ENCODE assay signal across 13 mouse cellular contexts in the genomic region with DNA sequence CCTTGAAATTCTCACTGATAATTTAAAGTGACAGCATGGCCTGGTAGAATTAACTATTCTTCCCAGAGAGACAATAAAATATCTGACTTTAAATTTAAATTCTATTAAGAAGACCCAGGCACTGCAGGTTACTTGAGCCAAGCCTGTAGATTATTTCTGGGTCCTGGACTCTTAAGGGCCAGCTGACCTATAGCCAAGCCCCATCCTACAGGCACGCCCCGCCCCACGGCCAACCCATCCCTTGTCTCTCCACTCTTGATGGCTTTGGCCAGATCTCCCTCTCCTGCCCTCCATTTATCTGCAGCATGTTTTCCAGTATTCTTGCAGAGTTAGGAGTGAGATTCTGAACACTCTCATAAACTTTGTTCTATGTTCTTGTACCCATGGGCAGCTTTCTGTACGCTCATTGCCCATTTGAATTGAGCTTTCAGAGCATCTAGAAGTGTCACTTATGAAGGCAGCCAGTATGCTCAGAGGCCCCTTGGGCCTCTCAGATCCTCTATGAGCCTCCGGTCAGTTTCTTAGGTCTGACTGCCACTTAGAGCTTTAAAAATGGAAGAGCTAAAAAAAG.
DNase-seq lines count a peak whose midpoint lies in the region; ATAC-seq and TF ChIP-seq lines count a peak whose summit lies in the region.
"Had no signal": no experiment of that assay in that cellular context is flagged by ENCODE, and none has a peak within 500 bp of the region (broad histone marks: within the 10 kb centered on the region; RNA-seq: fewer than 3 reads in every experiment).

No protein-coding gene starts in this region.

- peak; percentile 93 for DNase-seq in heart, adult 11 months
- no peak for DNase-seq in heart, postnatal 36 days
- DNase-seq in forebrain, embryonic 10.5 days (ENCODE audit: extremely low spot score, low spot score) = no peak
- DNase-seq in hindbrain, embryonic 14.5 days (ENCODE audit: low spot score) = no peak
- no peak for DNase-seq in urinary bladder, postnatal 10 days (ENCODE audit: low spot score)
- no peak for DNase-seq in spleen, postnatal 4 days (ENCODE audit: low spot score in 2 of 2)
- DNase-seq in urinary bladder, adult 18-20 months (ENCODE audit: low spot score in 2 of 2) = no peak

- H3K79me2 ChIP-seq in myocyte (ENCODE audit: control insufficient read depth, insufficient read depth) = no peaks in the 10 kb centered on the region

- peaks cover 63% of the 10 kb centered on the region for H3K4me1 ChIP-seq in forebrain, embryonic 10.5 days
- peaks cover 23% of the 10 kb centered on the region for H3K4me1 ChIP-seq in hindbrain, embryonic 14.5 days (replicated peaks; ENCODE audit: control insufficient read depth, insufficient read depth, low read length)

- no peak overlapping the region for H3K9ac ChIP-seq in hindbrain, embryonic 14.5 days

- peak overlapping the region; percentile 91 for H3K27ac ChIP-seq in forebrain, embryonic 10.5 days
- peak overlapping the region; percentile 90 for H3K27ac ChIP-seq in hindbrain, embryonic 14.5 days

- peak overlapping the region; percentile 78 for H3K4me2 ChIP-seq in hindbrain, embryonic 14.5 days (replicated peaks)
- peak overlapping the region; percentile 83 for H3K4me2 ChIP-seq in myocyte (ENCODE audit: low read depth)

- intact Hi-C loops in heart, postnatal 36 days (cut with DNase I) = loop anchor here (10.0 kb wide), 1 partner anchor 731 kb away; no protein-coding TSS in a partner anchor

- no peak for TF ChIP-seq POLR2A in myocyte (IDR thresholded peaks at IDR 0.05; ENCODE audit: insufficient read length, low read depth)

- H3K4me3 ChIP-seq in forebrain, embryonic 10.5 days = peak overlapping the region; percentile 48; the same call in 1 of the 2 replicates
- no peak overlapping the region for H3K4me3 ChIP-seq in hindbrain, embryonic 14.5 days (replicated peaks; ENCODE audit: low read length)
- H3K4me3 ChIP-seq in myocyte = peak overlapping the region; percentile 1
- H3K4me3 ChIP-seq: erythroblast, embryonic 14.5 days had no signal

- no peaks in the 10 kb centered on the region for H3K36me3 ChIP-seq in forebrain, embryonic 10.5 days (replicated peaks)
- no peaks in the 10 kb centered on the region for H3K36me3 ChIP-seq in hindbrain, embryonic 14.5 days (replicated peaks; ENCODE audit: control insufficient read depth, insufficient read depth)
- H3K36me3 ChIP-seq in myocyte (ENCODE audit: control insufficient read depth, insufficient read depth) = no peaks in the 10 kb centered on the region
- H3K36me3 ChIP-seq: G1E; limb, embryonic 13.5 days; lung, embryonic 15.5 days had no signal

- no peak overlapping the region for H3ac ChIP-seq in myocyte (ENCODE audit: control insufficient read depth, insufficient read length)

- no peaks in the 10 kb centered on the region for H3K9me3 ChIP-seq in forebrain, embryonic 10.5 days
- no peaks in the 10 kb centered on the region for H3K9me3 ChIP-seq in hindbrain, embryonic 14.5 days (ENCODE audit: control insufficient read depth, low read length)
- H3K9me3 ChIP-seq: limb, embryonic 13.5 days; lung, embryonic 15.5 days had no signal

- no peak for ATAC-seq in hindbrain, embryonic 14.5 days (ENCODE audit: low FRiP score)
- ATAC-seq: activated CD4-positive, CD25-positive, alpha-beta regulatory T cell, adult 4 months had no signal

- 52% methylated on average over 5 of the region's 5 CpGs for WGBS in forebrain, embryonic 10.5 days
- 37% methylated on average over 5 of the region's 5 CpGs for WGBS in hindbrain, embryonic 14.5 days

- H3K27me3 ChIP-seq in forebrain, embryonic 10.5 days (ENCODE audit: poor library complexity, severe bottlenecking) = peaks cover 13% of the 10 kb centered on the region
- no peaks in the 10 kb centered on the region for H3K27me3 ChIP-seq in hindbrain, embryonic 14.5 days (ENCODE audit: control insufficient read depth, insufficient read depth, low read length)
- no peaks in the 10 kb centered on the region for H3K27me3 ChIP-seq in myocyte (ENCODE audit: control insufficient read depth, insufficient read depth, insufficient read length)
- H3K27me3 ChIP-seq: lung, embryonic 15.5 days had no signal

TF ChIP-seq in myocyte, 11 proteins besides CTCF, POLR2A, EP300 and RAD21:
- TF ChIP-seq SRF (IDR thresholded peaks at IDR 0.05; ENCODE audit: control insufficient read depth, insufficient read length, low read depth) (no peak), POLR2AphosphoS2 (IDR thresholded peaks at IDR 0.05; ENCODE audit: insufficient read length, low read depth) (no peak), MYOG (IDR thresholded peaks at IDR 0.05; ENCODE audit: control insufficient read depth in 1 of 3, insufficient read depth in 1 of 3, insufficient read length in 2 of 3, low read depth in 2 of 3) (no peak), REST (IDR thresholded peaks at IDR 0.05; ENCODE audit: insufficient read depth, insufficient read length) (no peak), TCF3 (IDR thresholded peaks at IDR 0.05; ENCODE audit: insufficient read length, low read depth) (no peak), CEBPB (IDR thresholded peaks at IDR 0.05; ENCODE audit: insufficient read depth, poor library complexity, severe bottlenecking) (no peak), USF1 (IDR thresholded peaks at IDR 0.05; ENCODE audit: low read depth) (no peak), TCF12 (IDR thresholded peaks at IDR 0.05; ENCODE audit: insufficient read depth, poor library complexity, severe bottlenecking) (no peak), E2F4 (IDR thresholded peaks at IDR 0.05; ENCODE audit: insufficient read depth) (no peak), MYOD1 (IDR thresholded peaks at IDR 0.05; ENCODE audit: control insufficient read depth in 1 of 3, insufficient read length in 2 of 3, low read depth in 2 of 3) (no peak), MAX (IDR thresholded peaks at IDR 0.05; ENCODE audit: low read depth) (no peak)
